Mouse (Mus musculus): Measurements from ENCODE around the gene 1110051M20Rik. TPM values are rescaled to one million over a fixed set of nuclear protein-coding genes. Genes with fewer than 3 reads are reported as not detected.

Gene 1110051M20Rik
- polyA plus RNA-seq, 1 experiment from 2014 or later = 102 TPM

DNA sequence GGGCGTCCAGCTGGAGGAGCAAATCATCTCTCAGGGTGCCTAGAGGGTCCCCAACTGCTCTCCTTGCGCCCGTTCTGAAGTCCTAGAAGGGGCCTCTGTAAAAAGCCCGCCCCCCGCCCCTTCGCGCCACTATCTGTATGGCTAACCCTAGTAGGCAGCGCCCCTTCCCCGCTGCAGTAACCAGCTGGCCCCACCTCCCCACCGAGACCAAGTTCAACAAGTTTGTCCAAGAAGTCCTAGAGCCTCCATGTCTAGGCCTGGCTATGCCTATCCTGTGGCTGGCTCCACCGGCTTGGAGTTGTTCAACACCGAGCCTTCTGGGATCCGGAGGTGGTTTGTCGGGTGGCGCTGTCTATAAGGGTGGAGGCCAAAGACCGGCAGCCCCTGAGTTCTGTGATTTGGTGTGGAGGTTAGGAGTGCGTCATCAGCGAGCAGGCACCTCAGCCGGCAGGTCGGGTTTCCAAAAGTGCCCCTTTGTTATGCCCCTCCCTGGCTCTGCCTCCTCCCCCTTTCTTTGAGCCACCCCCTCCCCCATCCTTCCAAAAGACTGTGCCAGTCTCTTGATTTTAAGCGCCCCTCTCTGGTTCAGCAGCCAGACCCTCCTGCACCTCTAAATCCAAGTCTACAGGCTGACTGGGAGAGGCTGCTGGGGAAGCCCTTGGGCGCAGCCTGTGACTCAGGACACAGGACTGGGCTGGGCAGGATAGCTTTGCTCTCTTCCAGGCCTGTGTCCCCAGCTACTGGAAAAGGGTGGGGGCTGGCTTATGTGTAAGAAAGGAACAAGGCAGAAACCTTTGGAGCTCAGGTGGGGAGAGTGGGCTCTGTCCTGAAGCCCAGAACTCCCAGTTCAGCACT, 187.2 kb downstream of the 1110051M20Rik start:
- Histone ChIP-seq H3K27ac (ENCODE audit: low read depth, low read length) (peak overlapping the region; percentile 31; the same call in 1 of the 2 replicates), H3K9ac (ENCODE audit: low read length) (peak overlapping the region; percentile 75), H3K36me3 (ENCODE audit: control insufficient read depth, insufficient read depth, low read length) (no peaks in the 10 kb centered on the region), H3K4me3 (ENCODE audit: low read depth, low read length) (peak overlapping the region; percentile 55), H3K4me1 (replicated peaks; ENCODE audit: control insufficient read depth, insufficient read depth, low read length) (peaks cover 14% of the 10 kb centered on the region), H3K9me3 (ENCODE audit: control insufficient read depth, low read length) (no peaks in the 10 kb centered on the region), H3K4me2 (ENCODE audit: low read depth, low read length, severe bottlenecking) (peak overlapping the region; percentile 97), H3K27me3 (ENCODE audit: control insufficient read depth, insufficient read depth, low read length) (peaks cover 7% of the 10 kb centered on the region)
- ATAC-seq (replicated peaks; ENCODE audit: low FRiP score) (peak; percentile 69), DNase-seq (ENCODE audit: low spot score) (peak; percentile 80)
- WGBS = 1% methylated on average over 22 of the region's 22 CpGs

DNA sequence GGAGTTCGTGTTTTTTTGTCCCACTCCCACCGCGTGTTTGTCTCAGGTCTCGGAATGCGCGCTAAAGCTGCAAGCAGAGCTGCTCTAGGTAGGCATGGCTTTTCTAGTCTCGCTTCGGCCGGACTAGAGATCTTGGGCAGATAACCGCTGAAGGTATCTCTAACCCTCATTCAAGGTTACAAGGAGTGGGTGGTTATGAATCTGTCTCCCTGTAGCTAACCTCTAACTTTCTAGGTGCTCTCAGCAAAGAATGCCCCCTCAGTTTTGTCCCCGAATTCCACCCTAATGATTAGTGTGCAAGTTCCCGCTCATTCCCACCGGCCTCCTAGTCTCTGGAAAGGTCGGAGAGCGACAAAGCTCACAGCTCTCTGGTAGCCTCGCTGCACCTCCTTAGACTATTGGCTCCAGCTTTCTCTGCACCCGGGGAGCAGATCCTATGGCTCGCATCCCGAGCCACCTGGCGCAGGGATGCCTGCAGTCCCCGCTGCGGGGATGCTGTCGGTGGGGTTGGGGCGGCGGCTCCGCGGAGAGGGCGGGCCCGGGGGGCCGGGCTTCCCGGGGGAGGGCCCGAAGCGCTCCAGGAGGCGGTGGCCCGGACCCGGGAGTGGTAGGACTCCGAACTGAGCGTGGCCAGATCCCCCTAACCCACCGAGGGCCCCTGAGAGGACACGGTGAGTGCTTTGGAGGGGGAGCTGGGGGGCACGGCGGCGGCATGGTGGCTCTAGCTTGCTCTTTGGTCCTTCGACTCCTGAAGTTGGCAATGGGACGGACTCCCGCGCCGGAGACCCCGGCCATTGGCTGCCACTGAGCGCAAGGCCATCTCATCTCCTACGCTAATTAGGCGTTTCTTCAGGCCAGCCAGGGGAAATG, 188.0 kb downstream of the 1110051M20Rik start:
- peak overlapping the region; percentile 39; the same call in 1 of the 2 replicates for H3K27ac ChIP-seq (ENCODE audit: low read depth, low read length)
- H3K9ac ChIP-seq (ENCODE audit: low read length) = peak overlapping the region; percentile 75
- DNase-seq (ENCODE audit: low spot score) (peak; percentile 78), ATAC-seq (replicated peaks; ENCODE audit: low FRiP score) (peak; percentile 57)
- peak overlapping the region; percentile 55 for H3K4me3 ChIP-seq (ENCODE audit: low read depth, low read length)
- H3K27me3 ChIP-seq (ENCODE audit: control insufficient read depth, insufficient read depth, low read length) = peaks cover 7% of the 10 kb centered on the region
- H3K9me3 ChIP-seq (ENCODE audit: control insufficient read depth, low read length) = no peaks in the 10 kb centered on the region
- peaks cover 14% of the 10 kb centered on the region for H3K4me1 ChIP-seq (replicated peaks; ENCODE audit: control insufficient read depth, insufficient read depth, low read length)
- H3K4me2 ChIP-seq (ENCODE audit: low read depth, low read length, severe bottlenecking) = peak overlapping the region; percentile 97
- no peaks in the 10 kb centered on the region for H3K36me3 ChIP-seq (ENCODE audit: control insufficient read depth, insufficient read depth, low read length)
- WGBS = under 1% methylated on average over 52 of the region's 52 CpGs

DNA sequence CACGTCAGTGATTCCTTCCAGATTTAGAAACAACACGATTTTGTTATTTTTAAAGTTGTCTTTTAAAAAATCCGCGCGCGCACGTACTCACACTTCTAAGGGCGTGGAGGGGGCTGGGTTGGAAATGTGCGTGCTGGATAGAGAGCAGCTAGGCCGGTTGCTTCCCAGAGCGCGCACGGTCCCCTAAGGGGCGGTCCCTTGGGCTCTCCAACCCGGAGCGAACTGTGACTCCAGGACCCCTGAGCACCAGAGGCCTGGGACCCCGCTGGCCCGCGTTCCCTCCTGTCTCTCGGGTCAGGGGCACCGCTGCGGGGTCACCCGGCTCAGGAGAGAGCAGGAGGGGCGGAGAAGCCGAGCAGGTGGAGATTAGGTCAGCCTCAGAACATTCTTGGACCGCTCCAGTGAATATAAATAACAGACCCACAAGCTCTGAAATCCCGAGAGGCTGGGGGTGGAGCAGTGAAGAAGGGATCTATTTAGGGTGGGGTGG, 188.8 kb downstream of the 1110051M20Rik start, which contains the start of gene Pacsin3:
TSS of gene Pacsin3 (plus strand) at position 294 of the 490 bp plus-strand sequence.
- DNase-seq (ENCODE audit: low spot score) = peak; percentile 77
- under 1% methylated on average over 27 of the region's 27 CpGs for WGBS
- Histone ChIP-seq H3K36me3 (ENCODE audit: control insufficient read depth, insufficient read depth, low read length) (no peaks in the 10 kb centered on the region), H3K27me3 (ENCODE audit: control insufficient read depth, insufficient read depth, low read length) (peaks cover 7% of the 10 kb centered on the region), H3K4me2 (ENCODE audit: low read depth, low read length, severe bottlenecking) (peak within 1 kb of the TSS; percentile 97), H3K4me1 (replicated peaks; ENCODE audit: control insufficient read depth, insufficient read depth, low read length) (peaks cover 14% of the 10 kb centered on the region), H3K4me3 (ENCODE audit: low read depth, low read length) (peak within 1 kb of the TSS; percentile 55), H3K9me3 (ENCODE audit: control insufficient read depth, low read length) (no peaks in the 10 kb centered on the region), H3K9ac (ENCODE audit: low read length) (peak within 1 kb of the TSS; percentile 75), H3K27ac (ENCODE audit: low read depth, low read length) (peak within 1 kb of the TSS; percentile 39; the same call in 1 of the 2 replicates)
- ATAC-seq (replicated peaks; ENCODE audit: low FRiP score) = peak; percentile 47; the same call in 1 of the 2 replicates

DNA sequence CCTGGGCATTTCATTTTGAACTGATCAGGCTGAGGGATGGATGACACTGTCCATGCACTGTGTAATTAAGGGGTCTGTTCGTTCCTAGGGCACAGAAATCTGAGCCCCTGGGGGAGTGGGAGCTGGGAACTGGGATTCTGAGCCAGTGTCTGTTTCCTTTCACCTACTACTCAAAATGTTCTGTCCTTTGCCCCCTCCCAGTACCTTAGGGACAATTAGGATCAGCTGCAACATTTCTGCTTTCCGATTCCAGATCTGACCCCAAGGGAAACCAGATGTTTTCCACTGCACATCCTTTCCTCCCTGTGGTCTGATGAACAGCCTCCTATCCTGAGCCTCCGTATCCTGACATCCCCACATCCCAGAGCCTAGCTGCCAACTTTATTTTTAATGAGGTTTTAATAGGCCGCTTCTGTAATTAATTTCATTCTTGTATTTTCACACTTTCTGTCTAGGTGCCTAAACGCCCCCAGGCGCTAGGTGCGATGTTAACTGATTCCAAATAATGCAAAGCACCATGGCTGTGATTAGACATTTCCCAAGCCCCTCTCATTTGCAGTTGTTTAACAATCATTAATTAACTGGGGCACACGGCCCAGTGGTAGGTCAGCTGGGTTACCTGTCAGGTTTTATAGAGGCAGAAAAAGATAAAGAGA, 189.7 kb downstream of the 1110051M20Rik start:
- no peak overlapping the region for H3K9ac ChIP-seq (ENCODE audit: low read length)
- H3K4me1 ChIP-seq (replicated peaks; ENCODE audit: control insufficient read depth, insufficient read depth, low read length) = peaks cover 14% of the 10 kb centered on the region
- DNase-seq (ENCODE audit: low spot score) (no peak), ATAC-seq (replicated peaks; ENCODE audit: low FRiP score) (no peak)
- no peak overlapping the region for H3K4me2 ChIP-seq (ENCODE audit: low read depth, low read length, severe bottlenecking)
- H3K4me3 ChIP-seq (ENCODE audit: low read depth, low read length) = no peak overlapping the region
- no peak overlapping the region for H3K27ac ChIP-seq (ENCODE audit: low read depth, low read length)
- peaks cover 7% of the 10 kb centered on the region for H3K27me3 ChIP-seq (ENCODE audit: control insufficient read depth, insufficient read depth, low read length)
- WGBS = 25% methylated on average over 8 of the region's 8 CpGs
- no peaks in the 10 kb centered on the region for H3K9me3 ChIP-seq (ENCODE audit: control insufficient read depth, low read length)
- no peaks in the 10 kb centered on the region for H3K36me3 ChIP-seq (ENCODE audit: control insufficient read depth, insufficient read depth, low read length)

DNA sequence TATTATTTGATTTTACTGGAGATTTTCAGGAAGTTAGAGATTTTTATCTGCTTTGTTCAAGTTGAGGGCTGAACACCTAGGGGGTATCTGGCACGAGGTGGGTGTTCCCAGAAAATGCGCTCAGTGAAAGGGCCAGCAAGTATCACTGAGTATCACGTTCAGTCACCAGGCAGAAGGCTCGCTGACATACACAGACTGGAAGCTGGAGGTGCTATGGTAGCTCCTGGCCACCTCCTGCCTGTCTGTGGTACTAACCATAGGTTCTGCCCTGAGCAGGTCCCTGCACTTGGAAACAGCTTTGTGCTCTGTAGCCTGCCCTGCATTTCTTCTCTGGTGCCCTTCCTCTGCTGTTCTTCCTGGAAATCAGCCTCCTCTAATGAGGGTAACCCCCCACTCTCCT, 192.0 kb downstream of the 1110051M20Rik start:
- ATAC-seq (replicated peaks; ENCODE audit: low FRiP score) (no peak), DNase-seq (ENCODE audit: low spot score) (no peak)
- Histone ChIP-seq H3K4me1 (replicated peaks; ENCODE audit: control insufficient read depth, insufficient read depth, low read length) (peaks cover 10% of the 10 kb centered on the region), H3K27me3 (ENCODE audit: control insufficient read depth, insufficient read depth, low read length) (peaks cover 7% of the 10 kb centered on the region), H3K9ac (ENCODE audit: low read length) (no peak overlapping the region), H3K27ac (ENCODE audit: low read depth, low read length) (no peak overlapping the region), H3K4me3 (ENCODE audit: low read depth, low read length) (no peak overlapping the region), H3K36me3 (ENCODE audit: control insufficient read depth, insufficient read depth, low read length) (no peaks in the 10 kb centered on the region), H3K9me3 (ENCODE audit: control insufficient read depth, low read length) (no peaks in the 10 kb centered on the region), H3K4me2 (ENCODE audit: low read depth, low read length, severe bottlenecking) (no peak overlapping the region)
- 63% methylated on average over 4 of the region's 4 CpGs for WGBS

DNA sequence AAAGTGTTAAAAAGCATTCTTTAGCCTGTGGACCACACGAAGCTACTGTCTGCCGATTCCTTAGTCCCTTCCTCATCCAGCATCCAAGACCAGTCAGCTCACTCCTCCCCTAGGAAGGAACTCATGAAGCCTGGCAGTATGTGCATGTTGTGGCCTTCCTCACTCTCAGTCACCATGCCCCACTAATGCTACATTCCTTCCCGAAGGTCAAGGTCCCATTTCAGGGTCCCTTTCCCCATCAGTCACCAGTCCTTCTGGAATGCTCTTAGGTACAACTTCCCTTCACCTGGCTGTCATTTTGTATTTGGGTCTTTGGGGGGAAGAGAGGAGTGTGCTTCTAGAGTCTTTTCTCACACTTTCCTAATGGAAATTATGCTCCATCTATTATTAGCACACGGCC, 192.5 kb downstream of the 1110051M20Rik start:
- H3K4me3 ChIP-seq (ENCODE audit: low read depth, low read length) = no peak overlapping the region
- H3K4me1 ChIP-seq (replicated peaks; ENCODE audit: control insufficient read depth, insufficient read depth, low read length) = peaks cover 9% of the 10 kb centered on the region
- H3K36me3 ChIP-seq (ENCODE audit: control insufficient read depth, insufficient read depth, low read length) = no peaks in the 10 kb centered on the region
- H3K4me2 ChIP-seq (ENCODE audit: low read depth, low read length, severe bottlenecking) = no peak overlapping the region
- no peak overlapping the region for H3K9ac ChIP-seq (ENCODE audit: low read length)
- H3K9me3 ChIP-seq (ENCODE audit: control insufficient read depth, low read length) = no peaks in the 10 kb centered on the region
- no peak for DNase-seq (ENCODE audit: low spot score)
- no peak for ATAC-seq (replicated peaks; ENCODE audit: low FRiP score)
- no peak overlapping the region for H3K27ac ChIP-seq (ENCODE audit: low read depth, low read length)
- H3K27me3 ChIP-seq (ENCODE audit: control insufficient read depth, insufficient read depth, low read length) = peaks cover 7% of the 10 kb centered on the region
- 82% methylated on average over 4 of the region's 4 CpGs for WGBS

DNA sequence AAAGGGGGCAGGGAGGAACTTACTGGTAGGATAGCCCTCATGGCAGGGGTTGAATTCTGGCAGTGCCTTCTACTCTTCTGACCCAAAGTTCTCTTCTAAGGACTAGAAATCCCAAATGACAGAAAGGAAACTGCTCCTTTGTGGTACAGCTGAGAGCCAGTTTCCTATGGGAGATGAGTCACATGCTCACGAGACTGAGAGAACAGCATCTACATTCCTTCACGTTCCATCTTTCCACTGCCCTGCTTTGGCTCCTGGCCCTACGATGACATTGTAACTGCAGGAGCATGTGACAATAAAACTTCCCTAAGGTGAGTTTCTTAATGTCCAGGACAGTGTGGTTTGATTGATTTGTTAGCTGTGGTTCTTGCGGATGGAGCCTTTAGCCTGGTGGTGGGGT, 196.1 kb downstream of the 1110051M20Rik start:
- Histone ChIP-seq H3K4me2 (ENCODE audit: low read depth, low read length, severe bottlenecking) (no peak overlapping the region), H3K9me3 (ENCODE audit: control insufficient read depth, low read length) (no peaks in the 10 kb centered on the region), H3K4me3 (ENCODE audit: low read depth, low read length) (no peak overlapping the region), H3K36me3 (ENCODE audit: control insufficient read depth, insufficient read depth, low read length) (no peaks in the 10 kb centered on the region), H3K27me3 (ENCODE audit: control insufficient read depth, insufficient read depth, low read length) (no peaks in the 10 kb centered on the region), H3K9ac (ENCODE audit: low read length) (no peak overlapping the region), H3K4me1 (replicated peaks; ENCODE audit: control insufficient read depth, insufficient read depth, low read length) (no peaks in the 10 kb centered on the region), H3K27ac (ENCODE audit: low read depth, low read length) (no peak overlapping the region)
- DNase-seq (ENCODE audit: low spot score) = no peak
- 93% methylated on average over 4 of the region's 4 CpGs for WGBS
- no peak for ATAC-seq (replicated peaks; ENCODE audit: low FRiP score)
